Mouse (Mus musculus): ENCODE results near the gene Cacng6.

Cacng6 gene

GRCm38 (mm10) chr7:3421297-3421696, 2.7 kb upstream of the Cacng6 start:
- no peak for DNase-seq

- no peak for DNase-seq
Measured at GRCm38 (mm10) chr7:3422051-3422450, 1.9 kb upstream of the Cacng6 start.

- DNase-seq = no peak
Measured at GRCm38 (mm10) chr7:3423430-3423829, 565 bp upstream of the Cacng6 start.

DNA sequence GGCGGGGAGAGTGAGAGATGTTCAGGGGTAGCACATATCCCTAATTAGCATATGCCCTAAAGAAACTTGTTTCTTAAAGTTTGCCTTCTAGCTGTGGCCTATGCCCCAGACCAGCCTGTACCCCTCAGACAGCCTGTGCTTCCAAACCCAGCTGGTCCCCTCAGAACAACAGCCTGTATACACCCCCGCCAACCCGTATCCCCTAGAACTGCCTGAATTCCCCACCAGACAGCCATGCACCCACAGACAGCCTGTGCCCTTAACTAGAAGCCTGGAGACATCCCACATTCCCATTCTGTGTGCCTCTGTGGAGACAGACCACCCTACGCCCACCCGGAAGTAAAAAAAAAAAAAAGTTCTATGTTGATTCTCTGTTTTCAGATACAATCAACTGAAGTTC, 1.1 kb downstream of the Cacng6 start:
- DNase-seq = no peak

- no peak for DNase-seq
Measured at GRCm38 (mm10) chr7:3430161-3430560, 6.2 kb downstream of the Cacng6 start.

GRCm38 (mm10) chr7:3432066-3432465, 8.1 kb downstream of the Cacng6 start:
- no peak for DNase-seq

GRCm38 (mm10) chr7:3437941-3438340, 13.9 kb downstream of the Cacng6 start:
- DNase-seq = no peak

DNA sequence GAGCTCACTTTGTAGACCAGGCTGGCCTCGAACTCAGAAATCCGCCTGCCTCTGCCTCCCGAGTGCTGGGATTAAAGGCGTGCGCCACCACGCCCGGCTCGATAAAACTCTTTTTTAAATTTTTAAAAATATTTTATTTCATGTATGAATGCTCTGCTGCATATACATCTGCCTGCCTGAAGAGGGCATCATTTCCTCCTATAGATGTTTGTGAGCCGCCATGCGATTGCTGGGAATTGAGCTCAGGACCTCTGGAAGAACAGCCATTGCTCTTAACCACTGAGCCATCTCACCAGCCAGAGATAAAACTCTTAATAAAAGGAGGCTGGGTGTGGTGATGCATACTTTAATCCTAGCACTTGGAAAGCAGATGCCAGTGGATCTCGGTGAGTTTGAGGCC, 16.0 kb downstream of the Cacng6 start:
- DNase-seq = no peak

GRCm38 (mm10) chr7:3440526-3440925, 16.5 kb downstream of the Cacng6 start:
- no peak for DNase-seq

DNA sequence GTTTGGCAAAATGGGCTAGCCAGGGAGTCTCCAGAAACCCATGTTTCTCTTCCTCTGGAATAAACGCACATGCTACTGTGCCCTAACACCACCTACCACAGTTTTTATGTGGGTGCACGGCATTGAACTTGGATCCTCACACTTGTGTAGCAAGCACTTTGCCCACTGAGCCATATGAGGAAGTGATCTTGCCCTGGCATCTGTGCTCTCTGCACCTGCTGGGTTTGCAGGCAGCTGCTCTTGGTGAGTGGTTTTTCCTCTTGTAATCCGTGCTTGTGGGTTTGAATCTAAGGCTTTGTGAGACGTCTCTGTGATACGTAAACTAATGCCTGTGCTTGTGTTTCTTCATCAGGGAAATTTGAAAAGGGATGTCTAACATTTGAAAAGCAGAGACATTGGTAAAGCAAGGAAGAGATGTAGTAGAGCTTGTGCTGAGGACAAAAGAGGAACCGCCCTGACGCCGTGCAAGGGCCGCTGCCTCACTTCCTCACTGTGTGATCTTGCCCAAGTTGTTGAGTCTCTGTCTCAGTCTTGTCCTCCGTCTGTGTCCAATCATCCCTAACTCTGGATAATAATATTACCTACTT, 18.6 kb downstream of the Cacng6 start:
- DNase-seq = no peak

DNA sequence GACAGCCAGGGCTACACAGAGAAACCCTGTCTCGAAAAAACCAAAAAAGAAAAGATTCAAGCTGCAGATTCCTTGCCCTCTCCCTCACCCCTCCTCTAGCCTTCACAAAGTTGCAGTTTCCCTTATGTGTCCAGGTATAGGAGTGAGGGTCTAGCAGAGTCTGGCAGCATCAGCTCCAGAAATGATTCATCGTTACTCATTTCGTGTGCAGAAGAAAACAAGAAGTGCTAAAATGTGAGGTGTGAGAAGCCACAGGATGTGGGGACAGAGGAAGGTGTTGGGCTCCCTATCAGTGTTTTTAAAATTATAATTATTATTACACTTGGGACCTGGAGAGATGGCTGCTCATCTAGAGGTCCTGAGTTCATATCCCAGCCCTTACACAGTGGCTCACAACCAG, 20.7 kb downstream of the Cacng6 start:
- DNase-seq = no peak

DNA sequence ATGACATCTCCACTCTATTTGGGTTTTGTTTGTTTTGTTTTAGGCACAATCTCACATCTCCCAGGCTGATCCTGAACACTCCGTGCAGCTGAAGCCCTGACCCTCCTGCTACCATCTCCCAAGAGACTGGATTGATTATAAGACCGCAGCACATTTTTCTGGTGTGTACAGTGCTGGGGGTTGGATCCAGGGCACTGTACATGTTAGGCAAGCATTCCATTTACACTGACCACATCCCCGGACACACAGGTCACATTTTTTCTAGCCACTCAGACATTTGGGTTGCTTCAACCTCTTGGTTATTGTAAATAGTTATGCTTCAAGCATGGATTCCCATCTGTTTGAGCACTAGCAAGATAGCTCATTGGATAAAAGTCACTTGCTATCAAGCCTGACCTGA, 22.6 kb downstream of the Cacng6 start:
- no peak for DNase-seq

DNA sequence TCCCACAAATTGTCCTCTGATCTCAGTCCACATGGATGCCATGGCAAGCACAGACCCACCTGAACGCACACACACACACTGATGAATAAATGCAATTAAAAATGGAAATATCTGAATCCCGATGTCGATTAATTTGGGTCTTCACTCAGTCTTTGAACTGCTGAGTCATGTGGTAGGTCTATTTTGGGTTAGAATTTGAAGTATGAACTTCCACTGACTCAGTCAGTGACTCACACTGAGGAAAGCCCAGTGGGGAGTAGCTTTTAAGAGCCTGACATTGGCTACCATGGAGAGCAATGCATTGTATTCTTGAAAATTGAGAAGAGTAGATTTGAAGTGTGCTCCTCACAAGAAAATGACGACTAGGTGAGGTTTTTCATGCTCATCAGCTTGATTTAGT, 23.0 kb downstream of the Cacng6 start:
- no peak for DNase-seq

- peak; percentile 91 to 92 for DNase-seq
Measured at GRCm38 (mm10) chr7:3448737-3449454, 24.9 kb downstream of the Cacng6 start.

GRCm38 (mm10) chr7:3450671-3451070, 26.7 kb downstream of the Cacng6 start:
- no peak for DNase-seq

DNA sequence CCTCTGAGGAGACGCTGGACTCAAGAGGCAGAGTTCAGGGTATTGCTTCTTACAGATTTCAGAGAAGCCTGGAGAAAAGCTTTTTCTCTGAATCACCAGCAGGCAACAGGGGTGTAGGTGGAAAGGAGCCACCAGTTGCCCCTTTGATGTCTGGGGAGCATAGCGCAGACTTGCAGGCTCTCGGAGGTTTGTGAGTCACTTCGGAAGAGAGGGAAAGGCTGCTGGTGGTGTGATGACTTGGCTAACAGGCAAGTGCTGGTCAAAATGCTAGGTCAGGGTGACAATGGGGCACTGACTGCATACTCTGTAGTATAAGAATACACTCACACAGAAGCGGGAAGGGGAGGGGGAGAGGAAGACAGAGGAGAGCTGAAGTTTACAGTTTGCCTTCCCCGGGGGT, 27.2 kb downstream of the Cacng6 start:
- no peak for DNase-seq

- DNase-seq = no peak
Measured at GRCm38 (mm10) chr7:3452821-3453485, 29.0 kb downstream of the Cacng6 start.

- DNase-seq = peak in 1 of 2 experiments; percentile 24
Measured at GRCm38 (mm10) chr7:3453486-3454183, 29.6 kb downstream of the Cacng6 start.

- no peak for DNase-seq
Measured at GRCm38 (mm10) chr7:3457111-3457840, 33.3 kb downstream of the Cacng6 start.

GRCm38 (mm10) chr7:3457841-3458217, 33.8 kb downstream of the Cacng6 start:
- no peak for DNase-seq

DNA sequence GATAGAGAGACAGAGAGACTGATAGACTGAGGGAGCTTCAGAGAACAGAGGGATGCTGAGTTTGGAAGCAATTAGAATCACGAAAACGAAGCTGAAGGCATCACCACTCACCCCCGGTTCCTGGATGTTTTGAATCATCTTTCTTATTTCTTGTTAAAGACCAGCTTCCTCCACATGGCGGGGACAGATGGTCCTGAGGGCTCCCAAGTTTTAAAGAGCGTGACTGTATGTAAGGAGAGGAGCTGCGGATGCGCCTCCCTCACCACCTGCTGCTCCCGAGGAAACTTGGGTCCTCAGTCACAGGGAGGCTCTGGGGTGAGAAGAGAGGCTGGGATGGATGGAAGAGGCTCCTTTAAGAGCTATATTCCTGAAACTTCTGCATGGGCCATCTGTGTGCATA, 36.3 kb downstream of the Cacng6 start:
- DNase-seq = no peak

GRCm38 (mm10) chr7:3463306-3463705, 39.3 kb downstream of the Cacng6 start:
- no peak for DNase-seq

GRCm38 (mm10) chr7:3468614-3469013, 44.6 kb downstream of the Cacng6 start:
- DNase-seq = no peak
